Mouse (Mus musculus): ENCODE results near the gene Akap6.
A peak's percentile ranks its signal among the peaks of the same experiment; 100 is the strongest.

The Akap6 gene

GRCm38 (mm10) chr12:53040634-53041033 is 341.5 kb downstream of the Akap6 start:
- no peak for DNase-seq (ENCODE audit: low spot score)

DNA sequence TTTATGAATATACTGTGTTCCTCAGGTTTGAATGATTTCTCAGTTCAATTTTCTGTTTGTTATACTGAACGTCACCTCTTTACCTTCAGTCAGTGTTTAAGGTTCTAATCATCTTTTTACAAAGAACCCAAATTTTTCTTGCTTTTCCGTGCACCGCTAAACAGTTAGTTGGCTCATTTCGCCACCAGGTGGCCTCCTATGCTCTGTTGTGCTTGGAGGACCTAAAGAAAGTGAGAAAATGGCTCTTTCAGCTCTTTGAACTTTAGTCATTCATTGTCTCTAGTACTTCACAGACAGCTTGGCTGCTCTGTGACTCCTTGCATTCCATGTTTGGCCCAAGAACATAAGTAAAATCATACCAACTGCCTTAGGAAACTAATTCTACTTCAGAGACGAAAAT is 343.6 kb downstream of the Akap6 start:
- DNase-seq (ENCODE audit: low spot score), result peak; percentile 36

GRCm38 (mm10) chr12:53057606-53058005 is 358.4 kb downstream of the Akap6 start:
- no peak for DNase-seq (ENCODE audit: low spot score)

- DNase-seq (ENCODE audit: low spot score), result no peak
Observed at GRCm38 (mm10) chr12:53060903-53061302, 361.7 kb downstream of the Akap6 start.

- DNase-seq (ENCODE audit: low spot score), result no peak
Observed at GRCm38 (mm10) chr12:53061466-53062124, 362.4 kb downstream of the Akap6 start.

- DNase-seq (ENCODE audit: low spot score), result no peak
Observed at GRCm38 (mm10) chr12:53063003-53063402, 363.8 kb downstream of the Akap6 start.

GRCm38 (mm10) chr12:53064241-53064760 is 365.1 kb downstream of the Akap6 start:
- no peak for DNase-seq (ENCODE audit: low spot score)

- no peak for DNase-seq (ENCODE audit: low spot score)
Observed at GRCm38 (mm10) chr12:53065031-53065785, 366.0 kb downstream of the Akap6 start.

- DNase-seq (ENCODE audit: low spot score), result no peak
Observed at GRCm38 (mm10) chr12:53066321-53066720, 367.1 kb downstream of the Akap6 start.

DNA sequence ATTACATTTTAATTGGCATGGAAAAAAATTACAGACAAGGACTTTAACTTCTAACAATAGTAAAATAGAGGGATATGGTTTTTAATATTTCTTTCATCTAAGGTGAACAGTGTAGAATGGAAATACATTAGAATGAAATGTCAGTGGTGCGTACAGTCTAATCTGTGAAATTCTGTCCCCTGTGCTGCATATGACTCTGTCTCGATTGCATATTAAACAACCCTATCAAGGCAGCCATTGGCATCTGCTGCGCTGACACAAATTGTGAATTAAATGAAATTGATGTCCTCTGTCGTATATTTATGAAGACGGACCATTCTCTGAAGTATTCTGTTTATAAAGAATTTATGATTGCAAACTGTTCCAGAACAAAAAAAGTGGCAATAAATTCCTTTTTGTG is 371.7 kb downstream of the Akap6 start:
- DNase-seq (ENCODE audit: low spot score), result no peak

DNA sequence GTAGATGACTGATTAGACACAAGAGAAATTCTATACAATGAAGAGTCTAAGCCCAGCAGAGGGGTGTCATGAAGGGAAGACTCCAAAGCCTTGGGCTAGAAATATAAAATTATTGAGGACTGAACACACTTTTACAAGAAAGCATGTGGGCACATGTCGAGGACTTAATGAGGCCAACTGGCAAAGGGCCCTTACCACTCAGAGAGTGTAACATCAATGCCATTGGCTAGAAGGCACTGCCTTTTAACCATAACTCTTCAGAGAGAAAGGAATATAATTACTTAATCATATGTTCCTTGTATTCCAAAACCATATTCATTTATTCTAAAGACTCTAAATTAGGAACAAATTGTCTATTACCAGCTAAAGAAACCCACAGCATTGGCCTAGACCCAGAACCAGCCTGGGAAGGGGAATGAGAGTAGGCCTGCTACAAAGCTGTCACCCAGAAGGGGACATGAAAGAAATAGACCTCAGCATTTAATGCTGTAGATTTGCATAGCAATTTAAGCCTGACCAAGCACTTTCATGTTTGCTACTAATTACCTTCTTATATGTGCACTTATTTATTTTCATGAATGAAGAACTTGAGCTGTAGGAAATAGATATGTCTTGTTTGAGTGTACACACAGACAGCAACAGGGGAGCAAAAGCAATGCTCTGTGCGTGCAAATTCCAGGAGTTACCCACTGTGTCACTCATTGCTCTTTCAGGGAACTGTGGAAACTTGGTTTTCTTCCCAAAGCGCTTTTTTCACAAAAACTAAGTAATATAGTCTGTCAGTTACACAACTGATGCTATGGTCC is 377.6 kb downstream of the Akap6 start:
- DNase-seq (ENCODE audit: low spot score), result no peak

GRCm38 (mm10) chr12:53085789-53086188 is 386.6 kb downstream of the Akap6 start:
- DNase-seq (ENCODE audit: low spot score), result no peak

DNA sequence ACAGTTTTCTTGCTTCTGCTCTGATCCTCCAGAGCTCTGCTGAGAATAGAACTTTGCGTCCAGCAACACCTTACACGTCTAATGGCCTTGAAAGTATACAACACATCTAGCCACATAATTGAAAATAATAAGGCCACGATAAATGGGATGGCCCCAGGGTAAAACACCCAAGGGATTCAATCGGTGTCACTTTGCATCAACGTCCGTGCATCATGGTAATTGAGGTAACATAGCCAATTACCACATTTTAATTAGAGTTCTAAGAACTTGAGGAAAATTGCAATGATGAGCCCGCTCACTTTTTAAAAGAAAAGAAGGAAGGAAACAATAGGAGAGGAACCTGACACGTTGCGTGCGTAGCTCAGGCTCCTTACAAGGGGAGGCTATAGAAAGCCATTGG is 413.1 kb downstream of the Akap6 start:
- DNase-seq (ENCODE audit: low spot score), result no peak

- no peak for DNase-seq (ENCODE audit: low spot score)
Observed at GRCm38 (mm10) chr12:53119352-53119751, 420.2 kb downstream of the Akap6 start.

DNA sequence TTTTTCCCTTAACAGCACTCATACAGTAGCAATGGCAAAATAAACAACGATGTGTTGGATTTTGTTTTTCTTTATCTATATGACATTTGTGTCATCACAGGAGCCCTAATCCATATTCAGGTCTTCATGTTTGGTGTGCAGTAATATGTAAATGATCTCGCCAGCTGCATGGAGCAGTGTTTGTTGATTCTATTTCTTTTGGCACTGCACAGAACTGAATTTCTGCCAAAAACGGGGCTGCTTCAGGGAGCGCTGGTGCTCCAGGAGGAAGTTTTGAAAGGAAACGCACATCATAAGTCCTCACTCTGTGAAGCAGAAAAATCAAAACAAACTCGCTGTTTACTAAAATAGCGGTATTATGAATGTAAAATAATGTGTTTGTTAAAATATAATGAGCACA is 424.9 kb downstream of the Akap6 start:
- no peak for DNase-seq (ENCODE audit: low spot score)

- DNase-seq (ENCODE audit: low spot score), result no peak
Observed at GRCm38 (mm10) chr12:53124696-53125095, 425.5 kb downstream of the Akap6 start.

GRCm38 (mm10) chr12:53125286-53125685 is 426.1 kb downstream of the Akap6 start:
- no peak for DNase-seq (ENCODE audit: low spot score)

DNA sequence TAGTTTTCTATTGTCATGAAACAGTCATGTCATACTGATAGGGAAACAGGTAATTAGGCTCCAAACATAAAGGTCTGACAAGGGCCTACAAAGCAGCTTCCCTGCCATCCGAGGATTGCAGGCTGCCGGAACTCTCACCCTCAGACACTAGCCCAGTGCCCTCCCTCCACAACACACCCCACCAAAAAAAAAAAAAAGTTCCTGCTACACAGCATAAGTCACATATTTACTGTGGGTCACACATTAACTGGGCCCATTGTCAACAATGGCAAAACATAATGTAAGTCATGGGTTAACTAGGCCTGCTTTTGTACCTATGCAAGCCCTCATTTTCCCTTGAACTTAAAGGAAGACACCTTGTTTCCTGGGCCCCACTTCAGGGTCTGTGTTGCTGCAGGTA is 435.0 kb downstream of the Akap6 start:
- no peak for DNase-seq (ENCODE audit: low spot score)

DNA sequence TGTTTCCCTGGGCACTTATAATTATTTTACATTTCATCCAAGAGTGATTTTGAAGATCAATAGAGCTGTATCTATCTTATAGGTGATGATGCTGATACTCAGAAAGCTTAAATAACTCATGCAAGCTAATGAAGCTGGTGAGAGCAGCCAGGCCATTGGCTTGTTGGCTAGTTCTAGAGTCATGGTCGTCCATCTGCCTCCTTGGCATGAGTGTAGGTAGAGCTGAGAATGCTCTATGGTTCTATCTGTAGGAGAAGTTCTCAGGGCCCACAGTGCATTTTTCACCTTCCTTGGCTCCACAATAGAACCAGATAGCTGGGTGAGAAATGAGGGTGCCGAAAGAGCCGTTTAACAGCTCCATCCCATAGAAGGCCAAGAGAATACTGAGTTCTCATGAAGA is 438.1 kb downstream of the Akap6 start:
- no peak for DNase-seq (ENCODE audit: low spot score)

DNA sequence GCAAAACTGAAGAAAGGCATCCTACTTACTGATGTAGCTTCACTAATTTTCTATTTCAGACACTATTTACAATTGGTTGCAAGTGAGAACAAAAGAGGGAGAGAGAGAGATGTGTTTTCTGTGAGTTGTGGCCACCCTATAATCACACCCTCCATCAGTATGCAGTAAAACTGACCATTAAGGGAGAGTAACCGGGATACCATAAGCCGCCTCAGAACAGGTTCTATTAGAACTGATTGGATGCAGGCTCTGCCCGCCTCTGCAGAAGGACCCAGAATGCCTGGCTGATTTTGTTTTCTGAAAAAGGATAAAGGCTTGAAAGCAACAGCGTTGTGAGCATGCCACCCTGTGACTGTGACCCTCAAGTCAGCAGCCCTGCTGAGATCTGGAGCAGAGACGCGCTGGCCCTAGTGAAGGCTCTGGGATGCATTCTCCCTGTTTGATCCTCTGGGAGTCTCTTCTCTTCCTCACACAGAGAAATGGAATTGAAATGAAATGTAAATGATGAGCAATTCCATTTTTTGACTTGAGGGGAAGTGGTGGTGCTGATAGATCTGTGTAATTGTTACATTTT is 445.0 kb downstream of the Akap6 start:
- DNase-seq (ENCODE audit: low spot score), result no peak

DNA sequence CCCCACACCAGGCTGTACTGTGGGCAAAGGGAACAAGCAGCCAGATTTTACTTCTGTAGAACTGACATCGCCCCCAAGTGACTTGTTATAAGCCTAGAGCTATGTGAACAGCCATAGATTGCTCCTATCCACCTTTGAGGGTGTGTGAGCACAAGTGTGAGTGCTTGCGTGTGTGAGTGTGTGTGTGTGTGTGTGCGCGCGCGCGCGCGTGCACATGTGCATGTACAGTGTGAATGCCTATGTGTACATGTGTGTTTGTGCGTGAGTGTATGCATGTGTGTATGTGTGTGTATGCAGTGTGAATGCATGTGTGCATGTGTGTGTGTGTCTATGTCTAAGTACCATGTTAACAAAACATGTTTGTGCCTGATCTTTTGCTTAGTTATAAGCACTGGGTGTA is 445.6 kb downstream of the Akap6 start:
- no peak for DNase-seq (ENCODE audit: low spot score)

DNA sequence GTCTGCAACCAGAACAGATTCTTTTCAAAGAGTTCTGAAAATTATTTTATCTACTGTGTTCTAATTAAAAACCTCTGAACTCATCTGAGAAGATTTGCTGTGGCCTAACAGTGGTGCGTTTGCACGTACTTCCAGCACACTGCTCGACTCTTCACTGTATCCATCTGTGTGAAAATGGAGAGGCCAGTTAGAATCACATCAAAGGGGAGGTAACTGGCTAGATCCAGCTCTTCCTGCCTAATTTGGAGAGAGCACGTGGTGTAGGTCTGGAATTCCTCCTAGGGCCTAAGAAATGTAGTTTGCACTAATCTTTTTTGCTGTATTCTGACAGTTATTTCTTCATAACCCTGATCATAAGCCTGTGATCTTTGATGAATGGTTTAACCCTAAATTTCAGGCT is 446.3 kb downstream of the Akap6 start:
- DNase-seq (ENCODE audit: low spot score), result no peak

Data from ovary, postnatal 36 days (tissue).